Comparison of ENCODE assay signal across 9 mouse cellular contexts in the genomic region with DNA sequence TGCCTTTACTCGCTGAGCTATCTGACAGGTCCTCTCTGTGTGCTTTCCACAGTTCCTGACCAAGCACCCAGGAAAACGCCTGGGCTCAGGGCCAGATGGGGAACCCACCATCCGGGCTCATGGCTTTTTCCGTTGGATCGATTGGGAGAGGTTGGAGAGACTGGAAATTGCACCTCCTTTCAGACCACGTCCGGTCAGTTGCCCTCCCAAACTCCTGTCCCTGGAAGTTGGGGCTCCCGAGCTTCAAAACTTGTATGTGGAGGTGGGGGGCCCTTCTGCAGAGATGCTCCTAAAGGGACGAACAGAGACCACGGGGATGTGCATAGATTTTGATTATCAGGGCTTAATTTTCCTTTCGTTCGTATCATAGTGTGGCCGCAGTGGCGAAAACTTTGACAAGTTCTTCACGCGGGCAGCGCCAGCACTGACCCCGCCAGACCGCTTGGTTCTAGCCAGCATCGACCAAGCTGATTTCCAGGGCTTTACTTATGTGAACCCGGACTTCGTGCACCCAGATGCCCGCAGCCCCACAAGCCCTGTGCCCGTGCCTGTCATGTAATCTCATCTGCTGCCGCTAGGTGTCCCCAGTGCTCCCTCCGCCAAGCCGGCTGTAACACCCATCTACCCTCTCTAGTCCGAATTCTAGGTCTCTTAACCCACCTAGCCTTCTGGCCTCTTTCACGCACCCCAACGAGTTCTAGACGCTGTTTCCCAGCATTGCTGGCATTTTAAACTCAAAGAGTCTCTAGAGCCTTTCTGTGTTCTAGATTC. TPM values are rescaled to one million over a fixed set of nuclear protein-coding genes. Genes with fewer than 3 reads are reported as not detected.
DNase-seq lines count a peak whose midpoint lies in the region; ATAC-seq lines count a peak whose summit lies in the region.
"Had no signal": no experiment of that assay in that cellular context is flagged by ENCODE, and none has a peak within 500 bp of the region (broad histone marks: within the 10 kb centered on the region; RNA-seq: fewer than 3 reads in every experiment).

No protein-coding gene starts in this region.

- H3K4me2 ChIP-seq in heart, embryonic 13.5 days: peak overlapping the region; percentile 49
- no peak overlapping the region for H3K4me2 ChIP-seq in liver, embryonic 13.5 days
- peak overlapping the region; percentile 35 for H3K4me2 ChIP-seq in stomach, embryonic 14.5 days (replicated peaks; ENCODE audit: low read depth, low read length)

- H3K27ac ChIP-seq in heart, embryonic 13.5 days (replicated peaks): no peak overlapping the region
- H3K27ac ChIP-seq in liver, embryonic 13.5 days: no peak overlapping the region
- H3K27ac ChIP-seq in stomach, embryonic 14.5 days (ENCODE audit: low read length): no peak overlapping the region

- peak; percentile 54; the same call in 1 of the 2 replicates for ATAC-seq in erythroid progenitor cell, adult 5-6 weeks (replicated peaks; ENCODE audit: low FRiP score, poor library complexity, severe bottlenecking)
- no peak for ATAC-seq in heart, embryonic 13.5 days (ENCODE audit: extremely low read depth, insufficient number of reproducible peaks, low FRiP score, low TSS enrichment)
- ATAC-seq in liver, embryonic 13.5 days (ENCODE audit: low read depth): no peak
- ATAC-seq in stomach, embryonic 14.5 days (ENCODE audit: insufficient number of reproducible peaks, insufficient read depth, low FRiP score, low read depth): no peak

- 13% methylated on average over 31 of the region's 31 CpGs for WGBS in heart, embryonic 13.5 days
- WGBS in liver, embryonic 13.5 days (ENCODE audit: insufficient replicate concordance): 14% methylated on average over 31 of the region's 31 CpGs
- WGBS in stomach, embryonic 14.5 days: 19% methylated on average over 31 of the region's 31 CpGs

- H3K36me3 ChIP-seq in heart, embryonic 13.5 days: no peaks in the 10 kb centered on the region
- H3K36me3 ChIP-seq in liver, embryonic 13.5 days: no peaks in the 10 kb centered on the region
- no peaks in the 10 kb centered on the region for H3K36me3 ChIP-seq in stomach, embryonic 14.5 days (ENCODE audit: control insufficient read depth, insufficient read depth, low read length)

- H3K9me3 ChIP-seq in heart, embryonic 13.5 days: no peaks in the 10 kb centered on the region
- H3K9me3 ChIP-seq in liver, embryonic 13.5 days (replicated peaks): no peaks in the 10 kb centered on the region
- H3K9me3 ChIP-seq in stomach, embryonic 14.5 days (ENCODE audit: control insufficient read depth, low read depth, low read length): no peaks in the 10 kb centered on the region

- H3K9ac ChIP-seq in heart, embryonic 13.5 days: 0 out of 2 replicates have a peak overlapping the region, but pooled peaks have one; percentile 50
- H3K9ac ChIP-seq in liver, embryonic 13.5 days: no peak overlapping the region
- no peak overlapping the region for H3K9ac ChIP-seq in stomach, embryonic 14.5 days (replicated peaks; ENCODE audit: low read depth, low read length)

- DNase-seq in CD4-positive helper T cell, adult 2 months (ENCODE audit: low read depth, low spot score): peak; percentile 57
- peak; percentile 90 for DNase-seq in brain, adult 2 months (ENCODE audit: low read depth, low spot score)
- DNase-seq in kidney, postnatal 10 days: peak; percentile 86
- DNase-seq in liver, embryonic 13.5 days: peak; percentile 10
- peak; percentile 81 for DNase-seq in neural tube, embryonic 10.5 days (ENCODE audit: extremely low spot score, low spot score)

- H3K4me3 ChIP-seq in heart, embryonic 13.5 days: peak overlapping the region; percentile 13; the same call in 1 of the 2 replicates
- H3K4me3 ChIP-seq in liver, embryonic 13.5 days (replicated peaks): no peak overlapping the region
- H3K4me3 ChIP-seq in stomach, embryonic 14.5 days (ENCODE audit: low read depth, low read length): no peak overlapping the region
- H3K4me3 ChIP-seq: erythroblast, embryonic 14.5 days had no signal

- H3K27me3 ChIP-seq in heart, embryonic 13.5 days (replicated peaks): peaks cover 61% of the 10 kb centered on the region
- H3K27me3 ChIP-seq in liver, embryonic 13.5 days: peaks cover 47% of the 10 kb centered on the region
- H3K27me3 ChIP-seq in stomach, embryonic 14.5 days (ENCODE audit: control insufficient read depth, insufficient read depth, low read length): no peaks in the 10 kb centered on the region

- H3K4me1 ChIP-seq in heart, embryonic 13.5 days: peaks cover 18% of the 10 kb centered on the region
- no peaks in the 10 kb centered on the region for H3K4me1 ChIP-seq in liver, embryonic 13.5 days (replicated peaks)
- H3K4me1 ChIP-seq in stomach, embryonic 14.5 days (ENCODE audit: control insufficient read depth, insufficient read depth, low read length): no peaks in the 10 kb centered on the region

RNA-seq across cellular contexts. Expression of gene Cacng7, which starts 2.8 kb away (rescaled TPM):
- not detected in 2 replicates for total RNA-seq in erythroid progenitor cell, adult 5-6 weeks (2015; ENCODE audit: low replicate concordance)
- total RNA-seq in erythroid progenitor cell, adult 5-6 weeks (2017; ENCODE audit: low replicate concordance): 2.1 TPM in 1 of 2 replicates, not detected in the other
- polyA plus RNA-seq in heart, embryonic 13.5 days (2015; fragmentation: Nextera tagmentation; extraction: Ambion mirVana): 0.19 and 0.51 TPM in 2 replicates
- polyA plus RNA-seq in liver, embryonic 13.5 days (2015; fragmentation: Nextera tagmentation; extraction: Ambion mirVana): not detected in 2 replicates
- polyA plus RNA-seq in stomach, embryonic 14.5 days (2014; fragmentation: Nextera tagmentation; extraction: Ambion mirVana): 3.2 and 3.8 TPM in 2 replicates
- polyA plus RNA-seq: erythroblast, embryonic 14.5 days had no signal

RNA-seq across cellular contexts. Expression of gene Prkcg, which starts 41.0 kb away (rescaled TPM):
- total RNA-seq in erythroid progenitor cell, adult 5-6 weeks (2015; ENCODE audit: low replicate concordance): 0.84 and 6.8 TPM in 2 replicates
- total RNA-seq in erythroid progenitor cell, adult 5-6 weeks (2017; ENCODE audit: low replicate concordance): not detected in 2 replicates
- 0.04 and 0.13 TPM in 2 replicates for polyA plus RNA-seq in heart, embryonic 13.5 days (2015; fragmentation: Nextera tagmentation; extraction: Ambion mirVana)
- polyA plus RNA-seq in liver, embryonic 13.5 days (2015; fragmentation: Nextera tagmentation; extraction: Ambion mirVana): 0.03 and 0.52 TPM in 2 replicates
- polyA plus RNA-seq in stomach, embryonic 14.5 days (2014; fragmentation: Nextera tagmentation; extraction: Ambion mirVana): 0.39 and 0.75 TPM in 2 replicates
- polyA plus RNA-seq: erythroblast, embryonic 14.5 days had no signal

RNA-seq across cellular contexts. Expression of gene Myadm, which starts 41.1 kb away (rescaled TPM):
- total RNA-seq in erythroid progenitor cell, adult 5-6 weeks (2015; ENCODE audit: low replicate concordance): 12.6 and 13.0 TPM in 2 replicates
- total RNA-seq in erythroid progenitor cell, adult 5-6 weeks (2017; ENCODE audit: low replicate concordance): 5.3 and 6.4 TPM in 2 replicates
- polyA plus RNA-seq in heart, embryonic 13.5 days (2015; fragmentation: Nextera tagmentation; extraction: Ambion mirVana): 159 and 162 TPM in 2 replicates
- 13.5 and 16.4 TPM in 2 replicates for polyA plus RNA-seq in liver, embryonic 13.5 days (2015; fragmentation: Nextera tagmentation; extraction: Ambion mirVana)
- polyA plus RNA-seq in stomach, embryonic 14.5 days (2014; fragmentation: Nextera tagmentation; extraction: Ambion mirVana): 204 and 212 TPM in 2 replicates
- polyA plus RNA-seq: erythroblast, embryonic 14.5 days had no signal

Comparison
In these comparisons a context has a peak if more than half of its experiments do, and no peak if none do; other contexts are left out.
1. DNase-seq: peak in every context shown above with its lines; median percentile 90 in brain, adult 2 months; 86 in kidney, postnatal 10 days; 81 in neural tube, embryonic 10.5 days; 57 in CD4-positive helper T cell, adult 2 months; 10 in liver, embryonic 13.5 days.